Mouse (Mus musculus): ENCODE measurements at regions not wholly inside any gene's neighbourhood (a gene's known extent, or its start where the extent isn't known, plus 50 kb on each side); places are given as distances from the start of the nearest gene placed in this dataset.

GRCm38 (mm10) chr10:26544796-26545195, 169.0 kb upstream of the L3mbtl3 start:
- TF ChIP-seq CTCF (IDR thresholded peaks at IDR 0.05): no peak
- no peak for TF ChIP-seq EP300 (IDR thresholded peaks at IDR 0.05; ENCODE audit: insufficient read depth, low read depth, low read length)
